Mouse (Mus musculus): ENCODE results near the gene Fam210b.

The Fam210b gene

DNA sequence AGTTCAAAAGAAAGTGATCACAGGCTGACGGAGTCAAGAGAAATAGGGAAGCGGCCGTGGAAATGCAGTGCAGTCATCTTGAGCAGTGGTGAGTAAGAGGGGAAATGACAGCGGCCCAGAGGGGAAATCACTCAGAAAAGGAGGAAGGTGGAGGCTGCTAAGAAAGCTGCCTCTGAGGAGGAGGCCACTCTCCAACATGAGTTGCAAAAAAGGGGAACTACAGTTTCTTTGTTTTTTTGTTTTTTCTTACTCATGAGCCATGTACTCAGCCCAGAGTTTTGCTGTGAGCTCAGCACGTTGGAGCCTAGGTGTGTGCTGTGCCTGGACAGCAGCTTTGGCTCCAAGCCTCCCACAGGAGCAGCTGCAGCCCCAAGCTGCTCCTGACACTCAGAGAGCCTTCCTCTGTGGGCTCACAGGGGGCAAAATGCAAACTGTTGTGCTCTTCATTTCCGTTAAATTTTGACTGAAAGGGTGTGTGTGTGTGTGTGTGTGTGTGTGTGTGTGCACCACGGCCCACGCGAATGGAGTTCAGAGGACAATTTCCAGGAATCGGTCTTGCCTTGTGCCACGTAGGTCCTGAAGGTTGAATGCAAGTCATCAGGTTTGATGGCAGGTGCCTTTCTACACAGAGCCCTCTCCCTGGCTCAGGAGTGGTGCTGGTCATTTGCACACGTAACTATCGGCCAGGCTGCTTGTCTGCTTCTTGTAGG lies 55.9 kb downstream of the Fam210b start:
- CTCF ChIA-PET, result interaction anchor here (1.0 kb wide), 1 partner anchor 39 kb away, joined by 3 read pairs; the partner anchor contains the start of gene Rtf2

DNA sequence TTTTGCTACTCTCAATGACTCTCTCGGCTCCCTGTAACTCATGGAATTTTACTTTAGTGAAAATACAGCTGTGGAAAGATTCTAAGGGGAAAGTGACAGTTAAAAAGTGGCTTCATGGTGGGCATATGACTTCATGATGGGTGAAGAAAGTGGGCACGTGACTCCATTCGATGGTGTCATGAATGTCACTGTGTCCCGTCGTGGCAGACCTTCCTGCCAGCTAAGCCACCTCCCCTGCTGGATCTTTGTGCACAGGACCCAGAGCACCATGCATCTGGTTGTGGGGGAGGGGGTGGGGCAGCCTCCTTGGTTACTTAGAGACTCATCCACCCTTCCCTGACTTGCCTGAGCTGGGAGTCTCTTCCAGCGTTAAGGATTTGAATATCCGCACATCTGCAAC lies 58.9 kb downstream of the Fam210b start:
- CTCF ChIA-PET, result interaction anchor here (0.8 kb wide), 1 partner anchor 23 kb away, joined by 4 read pairs; no protein-coding TSS in a partner anchor

DNA sequence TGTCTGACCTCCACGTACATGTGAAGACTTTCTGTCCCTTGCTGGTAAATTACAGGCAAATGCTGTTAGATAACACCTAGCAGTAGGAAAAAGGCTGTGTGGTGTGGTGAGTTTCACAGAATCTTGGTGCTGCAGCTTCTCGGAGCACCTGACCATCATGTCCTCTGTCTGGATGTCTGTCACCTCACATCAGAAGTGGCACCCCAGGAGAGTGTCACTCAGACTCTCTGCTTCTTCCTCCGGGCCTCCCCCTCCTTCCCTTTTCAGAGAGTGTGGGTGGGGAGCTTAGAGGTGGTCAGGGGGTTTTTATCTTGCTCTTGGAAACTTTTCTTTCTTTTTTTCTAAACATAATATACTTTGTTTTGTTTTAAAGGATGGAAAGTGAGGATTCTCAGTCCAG lies 59.6 kb downstream of the Fam210b start:
- CTCF ChIA-PET, result interaction anchor here (0.8 kb wide), 1 partner anchor 22 kb away, joined by 4 read pairs; no protein-coding TSS in a partner anchor

Measured in spleen, embryonic (tissue).